Mouse (Mus musculus) olfactory bulb, adult 2 months (tissue): ENCODE data around the gene Sirpa.

ENCODE experiments used
- CTCF ChIP-seq: fragments of 200-500 bp; IDR thresholded peaks from 2 replicates; pipeline ENCODE4 v1.5.1; 2012; ENCODE audit warnings: low read depth, mild to moderate bottlenecking, low read length, moderate library complexity; ENCODE audit not compliant: insufficient read depth
- POLR2A ChIP-seq: fragments of 200-500 bp; IDR thresholded peaks from 2 replicates; pipeline ENCODE4 v1.6.1; 2012; ENCODE audit warnings: mild to moderate bottlenecking, low read depth, low read length, moderate library complexity; ENCODE audit not compliant: insufficient read depth

GRCm38 (mm10) chr2:129674935-129675634 is 82.5 kb downstream of the Sirpa start:
- TF ChIP-seq POLR2A (no peak), CTCF (peak; percentile 98)
